Mouse (Mus musculus): ENCODE data around the gene Txnl4b.
A peak's percentile ranks its signal among the peaks of the same experiment; 100 is the strongest.

GRCm38 (mm10) chr8:109608271-109609152 is 42.8 kb downstream of the Txnl4b start, which contains the start of gene Dhodh:
- TF ChIP-seq CTCF (IDR thresholded peaks at IDR 0.05; ENCODE audit: control insufficient read depth, insufficient read depth, low read length): peak; percentile 9; the same call in 1 of the 2 replicates
- TF ChIP-seq POLR2A (IDR thresholded peaks at IDR 0.05; ENCODE audit: borderline replicate concordance, control insufficient read depth, low read depth, low read length): peak; percentile 93; the same call in 1 of the 2 replicates
